Mouse (Mus musculus) lung, postnatal 25 days (tissue): ENCODE measurements around the gene Rnaseh2c.

Experiments
- DNase-seq: peaks from one replicate; pipeline ENCODE4 v3.0.0; 2022; ENCODE audit warnings: low spot score

The Rnaseh2c gene

DNA sequence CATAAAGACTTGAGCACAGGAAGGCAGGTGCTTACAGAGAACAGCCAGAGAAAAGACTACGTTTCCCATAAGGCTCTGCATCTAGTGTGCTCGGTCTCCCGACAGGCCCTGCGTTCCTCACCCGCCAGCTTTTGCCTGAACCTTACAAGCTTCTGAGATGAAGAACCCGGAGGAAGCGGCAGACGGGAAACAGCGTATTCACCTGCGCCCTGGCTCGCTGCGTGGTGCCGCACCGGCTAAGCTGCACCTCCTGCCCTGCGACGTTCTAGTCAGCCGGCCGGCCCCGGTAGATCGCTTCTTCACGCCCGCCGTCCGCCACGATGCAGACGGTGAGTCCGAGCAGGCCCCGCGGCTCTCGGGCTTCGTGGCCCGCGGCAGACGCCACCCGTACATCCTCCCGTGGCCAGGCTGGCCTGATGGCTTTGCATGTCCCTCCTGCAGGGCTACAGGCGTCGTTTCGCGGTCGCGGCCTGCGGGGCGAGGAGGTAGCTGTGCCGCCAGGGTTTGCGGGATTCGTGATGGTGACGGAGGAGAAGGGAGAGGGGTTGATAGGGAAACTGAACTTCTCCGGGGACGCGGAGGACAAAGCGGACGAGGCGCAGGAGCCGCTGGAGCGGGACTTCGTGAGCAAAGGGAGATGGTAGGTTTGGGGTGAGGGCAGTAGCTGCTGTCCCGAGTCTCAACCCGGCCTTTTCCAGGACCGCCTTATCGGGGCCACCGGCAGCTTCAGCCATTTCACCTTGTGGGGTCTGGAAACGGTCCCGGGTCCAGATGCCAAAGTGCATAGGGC, at the start of gene Rnaseh2c:
TSS of gene Rnaseh2c (plus strand) at position 122 of the 790 bp plus-strand sequence.
- DNase-seq = peak; percentile 86

DNA sequence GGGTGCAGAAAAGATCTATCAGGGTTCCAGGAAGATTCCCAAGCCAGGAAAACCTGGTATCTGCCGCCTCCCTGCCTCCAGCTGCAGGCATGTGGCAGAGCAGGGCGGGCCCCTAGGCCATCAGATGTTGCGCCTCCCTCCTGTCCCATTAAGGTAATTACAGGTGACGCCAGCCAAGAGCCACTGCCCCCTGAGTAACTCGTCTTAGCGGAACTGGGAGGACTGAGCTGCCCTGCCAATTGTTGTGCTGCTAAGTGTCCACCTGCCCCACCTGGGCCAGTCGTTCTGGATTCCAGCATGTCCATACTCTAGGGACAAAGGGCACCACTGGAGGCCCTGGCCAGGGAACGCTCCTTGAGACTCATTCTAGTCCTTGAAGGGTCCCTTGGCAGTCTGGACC, 47.9 kb upstream of the Rnaseh2c start:
- no peak for DNase-seq

DNA sequence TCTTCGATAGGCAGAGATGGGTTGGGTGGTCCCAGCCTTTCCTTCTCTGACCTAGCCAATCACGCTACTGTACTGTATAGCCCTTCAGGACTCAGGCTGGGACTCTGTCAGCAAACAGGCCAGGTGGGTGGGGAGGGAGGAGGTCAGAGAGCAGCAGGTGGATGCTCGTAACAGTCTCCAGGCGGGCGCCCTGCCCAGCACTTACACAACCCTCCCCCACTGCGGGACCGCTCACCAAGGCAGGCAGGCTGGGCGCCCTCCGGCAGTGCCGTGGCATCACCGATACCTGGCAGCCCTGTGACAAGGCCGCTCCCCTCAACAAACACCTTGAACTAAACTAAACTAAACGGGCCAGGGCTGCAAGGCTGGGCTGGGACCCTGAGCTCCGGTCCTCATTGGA, 47.5 kb upstream of the Rnaseh2c start:
- DNase-seq = peak; percentile 66

DNA sequence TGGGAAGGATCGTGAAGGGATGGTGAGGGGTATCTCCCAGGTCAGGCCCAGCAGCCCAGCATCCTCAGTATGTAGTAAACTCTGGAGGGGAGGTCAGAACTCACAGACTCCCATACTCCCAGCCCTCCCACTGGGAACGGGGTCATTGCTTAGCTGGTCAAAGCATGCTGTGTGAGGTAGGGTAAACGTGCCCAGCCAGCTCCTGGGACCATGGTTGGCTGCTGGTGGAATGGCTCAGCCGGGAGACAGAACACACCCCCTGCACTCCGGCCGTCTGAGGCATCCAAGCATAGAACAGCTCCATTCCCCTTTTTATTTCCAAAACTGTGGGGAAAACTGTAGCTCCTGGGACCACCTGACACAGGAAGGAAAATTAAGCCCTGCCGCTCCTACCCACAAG, 43.5 kb upstream of the Rnaseh2c start:
- no peak for DNase-seq

DNA sequence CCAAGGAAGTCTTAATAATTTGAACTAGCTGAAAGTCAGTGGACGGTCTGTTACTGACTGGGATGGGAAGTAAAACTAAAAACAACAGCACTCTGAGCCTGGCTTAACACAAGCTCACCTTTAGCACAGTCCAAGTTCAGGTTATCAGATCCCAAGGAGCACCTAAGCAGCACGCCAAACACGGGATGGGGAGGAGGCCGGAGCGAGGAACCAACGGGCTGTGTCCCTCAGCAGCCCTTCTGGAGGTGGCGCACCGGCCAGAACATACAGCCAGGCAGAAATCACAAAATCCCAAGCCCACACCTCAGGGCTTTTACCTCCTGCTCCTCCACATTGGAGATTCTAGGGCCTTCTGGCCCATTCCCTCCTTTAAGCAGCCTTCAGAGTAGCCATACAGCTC, 42.9 kb upstream of the Rnaseh2c start:
- DNase-seq = no peak

DNA sequence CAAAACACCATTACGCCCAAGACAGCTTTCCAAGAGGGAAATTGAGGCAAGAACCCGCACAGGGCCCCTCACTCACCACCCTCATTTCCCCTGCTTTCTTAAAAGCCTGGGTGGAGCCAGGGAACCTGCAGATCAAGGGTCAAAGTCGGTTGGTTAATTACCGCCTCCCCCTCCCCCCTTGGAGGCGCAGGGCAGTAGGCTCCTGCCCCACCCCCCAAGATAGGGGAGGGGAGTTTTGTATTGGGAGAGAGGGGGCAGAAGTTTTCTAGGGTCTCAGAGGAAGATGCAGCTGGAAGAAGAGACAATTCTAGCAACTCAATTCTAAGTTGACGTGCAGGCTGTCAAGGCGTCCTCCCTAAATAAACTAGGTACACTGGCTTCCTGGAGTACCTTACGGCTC, 42.4 kb upstream of the Rnaseh2c start:
- DNase-seq = no peak

DNA sequence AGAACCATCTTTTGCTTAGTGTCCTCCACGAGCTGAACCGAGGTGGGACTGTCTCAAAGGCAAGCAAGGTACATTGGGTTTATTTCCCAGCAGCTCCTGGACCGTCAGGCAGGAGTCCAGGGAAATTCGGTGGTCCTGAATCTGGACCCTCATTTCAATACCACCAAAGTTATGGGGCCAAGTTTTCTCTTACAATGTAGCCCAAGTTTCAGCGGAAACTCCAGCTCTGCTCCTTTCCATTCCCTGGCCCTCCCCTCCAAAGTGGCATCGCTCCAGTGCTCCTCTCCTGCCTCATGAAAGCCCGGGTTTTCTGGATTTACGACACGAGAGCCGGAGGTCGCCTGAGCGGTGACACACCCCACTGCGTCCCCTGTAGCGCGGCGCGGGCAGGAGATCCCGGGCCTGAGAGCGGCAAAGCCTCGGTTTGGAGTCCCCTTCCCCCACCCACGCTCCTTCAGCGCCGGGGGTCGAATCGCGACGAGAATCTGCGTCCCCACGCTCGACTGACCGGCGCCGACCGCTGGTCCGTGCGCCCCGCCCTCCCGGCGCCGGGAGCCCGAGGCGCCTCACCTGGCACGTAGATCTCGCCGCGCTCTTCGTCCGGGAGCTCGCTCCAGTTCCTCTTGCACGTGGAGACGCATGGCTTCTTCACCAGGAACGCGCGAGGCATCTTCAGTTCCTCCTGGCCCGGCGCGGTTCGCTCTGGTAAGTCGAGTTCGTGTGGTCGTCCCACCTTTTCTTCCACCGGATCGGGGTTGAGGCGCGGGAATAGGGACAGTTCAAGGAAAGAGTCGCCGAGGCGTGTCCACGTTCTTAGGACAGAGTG, 41.8 kb upstream of the Rnaseh2c start:
- DNase-seq = no peak

DNA sequence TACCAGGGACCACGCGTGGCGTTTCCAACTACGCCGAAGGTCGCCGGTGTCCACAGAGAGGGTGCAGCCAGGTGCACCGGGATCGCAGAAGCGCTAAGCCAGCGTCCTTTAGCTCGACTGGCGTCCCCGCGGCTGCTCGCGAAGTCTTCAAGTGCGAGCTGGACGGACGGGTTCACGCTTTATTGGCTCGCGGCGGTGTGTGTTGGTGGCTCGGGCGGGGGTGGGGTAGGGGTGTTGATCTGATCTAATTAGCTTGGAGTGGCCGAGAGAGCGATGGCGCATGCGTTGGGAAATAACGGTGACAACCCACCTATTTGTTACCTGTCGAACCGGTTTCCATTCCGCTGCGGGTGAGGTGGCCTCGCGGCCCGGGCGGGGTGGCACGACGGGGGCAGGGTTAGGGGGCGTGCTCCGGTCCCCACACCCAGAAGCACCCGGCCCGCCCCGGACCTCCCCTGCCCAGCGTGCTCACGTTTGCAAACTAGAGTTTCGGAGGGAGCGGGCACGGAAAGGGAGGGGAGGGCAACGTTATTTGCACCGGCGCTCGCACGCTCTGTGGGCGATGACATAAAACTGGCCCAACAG, 41.1 kb upstream of the Rnaseh2c start, which contains the start of gene Ovol1:
TSS of gene Ovol1 (minus strand) at position 190 of the 585 bp plus-strand sequence.
- DNase-seq = peak; percentile 85

- DNase-seq = no peak
These were observed 40.4 kb upstream of the Rnaseh2c start for GRCm38 (mm10) chr19:5561252-5561790.

- DNase-seq = no peak
These were observed 39.8 kb upstream of the Rnaseh2c start for GRCm38 (mm10) chr19:5561886-5562285.

DNA sequence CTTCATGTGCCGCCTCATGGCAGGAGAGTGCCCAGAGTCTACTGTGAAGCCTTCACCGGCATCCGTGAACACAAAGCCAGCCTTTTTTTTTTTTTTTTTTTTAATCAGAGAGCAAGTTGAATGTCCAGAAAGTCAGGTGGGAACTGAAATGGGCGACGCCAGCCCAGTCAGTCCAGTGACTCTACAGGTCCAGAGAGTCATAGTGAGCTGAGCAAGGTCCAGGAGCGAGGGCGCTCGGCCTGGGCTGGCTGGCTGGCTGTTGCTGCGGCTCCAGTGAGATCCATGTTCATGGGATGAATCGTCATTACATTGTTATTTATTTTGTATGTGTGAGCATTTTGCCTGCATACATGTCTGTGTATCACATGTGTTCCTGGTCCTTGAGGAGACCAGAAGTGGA, 38.9 kb upstream of the Rnaseh2c start:
- no peak for DNase-seq

- DNase-seq = no peak
These were observed 35.4 kb upstream of the Rnaseh2c start for GRCm38 (mm10) chr19:5566316-5566715.

GRCm38 (mm10) chr19:5567180-5567533, 34.5 kb upstream of the Rnaseh2c start:
- DNase-seq = no peak

DNA sequence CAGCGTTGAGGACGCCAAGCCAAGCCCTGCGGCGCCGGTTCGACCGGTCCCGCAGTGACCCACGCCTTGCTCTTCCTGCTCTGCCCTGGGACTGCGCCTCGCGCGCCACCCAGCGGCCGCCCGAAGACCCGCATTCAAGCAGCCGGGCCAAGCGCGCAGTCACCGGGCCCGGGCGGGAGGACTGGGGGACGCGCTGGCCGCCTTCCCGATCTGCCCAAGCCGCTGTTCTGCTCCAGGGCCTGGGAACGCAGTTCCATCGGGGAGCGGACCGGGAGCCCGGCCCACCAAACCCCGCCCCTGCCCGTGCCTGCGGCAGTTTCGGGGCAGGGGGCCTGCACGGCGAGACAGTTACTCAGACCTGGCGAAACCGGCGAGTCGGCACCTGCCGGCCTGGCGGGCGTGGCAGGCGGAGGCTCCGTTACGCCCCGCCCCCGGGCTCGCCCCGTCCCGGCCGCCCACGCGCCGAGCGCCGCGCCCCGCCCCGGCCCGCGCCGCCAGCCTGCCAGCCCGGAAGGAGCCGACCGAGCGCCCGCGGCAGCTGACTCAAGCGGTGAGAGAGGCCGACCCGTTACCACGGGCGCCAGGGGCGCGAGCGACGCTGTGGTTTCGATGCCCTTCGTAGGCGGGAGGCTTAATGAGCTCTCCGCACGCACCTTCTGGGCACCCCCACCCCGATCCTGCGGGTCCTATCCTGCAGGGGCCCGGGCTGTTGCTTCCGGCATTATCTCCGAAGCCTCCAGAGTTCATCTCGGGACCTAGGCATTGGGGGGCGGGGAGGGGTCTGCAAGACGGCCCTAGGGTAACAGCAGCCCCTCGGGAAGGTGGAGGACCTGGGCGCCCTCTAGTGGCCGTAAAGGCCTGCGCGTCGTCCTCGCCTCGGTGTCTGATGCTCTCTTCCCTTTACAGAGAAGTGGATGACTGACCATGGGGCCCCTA, 33.9 kb upstream of the Rnaseh2c start, which contains the start of gene Ap5b1:
TSS of gene Ap5b1 (plus strand) at position 492 of the 936 bp plus-strand sequence.
- DNase-seq = peak; percentile 93

- DNase-seq = peak; percentile 88
These were observed 33.1 kb upstream of the Rnaseh2c start for GRCm38 (mm10) chr19:5568470-5569140.

DNA sequence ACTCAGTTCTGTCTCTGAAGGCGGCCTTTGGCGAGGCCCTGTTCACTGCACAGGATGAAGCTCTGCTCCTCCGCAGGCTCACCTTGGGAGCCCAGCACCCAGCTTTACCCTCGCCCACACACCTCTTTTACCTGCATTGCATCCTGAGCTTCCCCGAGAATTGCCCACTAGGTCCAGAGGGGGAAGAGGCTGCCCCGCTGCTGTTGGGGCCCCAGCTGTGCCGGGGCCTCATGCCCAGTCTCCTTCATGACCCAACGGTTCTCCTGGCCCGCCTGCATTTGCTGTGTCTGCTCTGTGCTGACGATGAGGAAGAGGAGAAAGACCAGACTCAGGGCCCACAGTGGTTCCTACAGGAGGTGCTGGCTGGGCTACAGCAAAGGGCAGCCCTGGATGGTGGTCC, 32.2 kb upstream of the Rnaseh2c start:
- DNase-seq = no peak

GRCm38 (mm10) chr19:5570353-5571246, 31.1 kb upstream of the Rnaseh2c start:
- no peak for DNase-seq

- DNase-seq = peak; percentile 50
These were observed 29.8 kb upstream of the Rnaseh2c start for GRCm38 (mm10) chr19:5571831-5572230.

DNA sequence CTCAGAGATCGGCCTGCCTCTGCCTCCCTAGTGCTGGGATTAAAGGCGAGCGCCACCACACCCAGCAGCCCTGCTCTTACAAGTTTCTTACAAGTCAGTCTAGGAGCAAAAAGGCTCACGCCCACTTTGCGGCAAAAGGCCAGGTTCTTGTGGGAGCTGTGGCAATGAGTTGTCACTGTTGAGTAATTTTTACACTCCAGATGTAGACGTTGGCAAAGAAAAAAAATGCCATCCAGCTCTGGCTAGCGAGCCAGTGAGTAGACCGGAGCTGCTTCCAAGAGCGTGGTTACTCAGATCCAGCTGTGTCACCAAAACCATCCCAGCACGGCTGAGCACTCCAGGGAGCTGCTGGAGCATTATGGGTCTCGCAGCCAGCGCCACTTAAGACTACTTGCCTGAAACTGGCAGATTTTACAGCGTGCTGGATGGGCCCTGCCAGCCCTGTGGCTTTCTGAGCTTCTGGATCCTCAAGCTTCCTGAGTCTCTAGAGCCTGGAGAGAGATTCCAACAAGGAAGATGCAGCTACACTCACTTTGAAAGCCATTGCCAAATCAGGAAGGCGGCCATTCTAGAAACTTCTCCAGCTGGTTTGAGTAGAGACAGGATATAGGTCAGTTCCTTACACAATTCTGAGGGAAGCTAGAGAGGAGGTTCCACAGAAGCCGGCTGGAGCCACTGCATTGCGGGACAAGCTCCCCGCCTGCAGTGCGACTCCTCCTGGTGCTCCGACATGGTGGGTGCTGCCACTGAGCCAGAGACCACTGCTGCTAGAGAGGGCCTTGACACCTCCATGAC, 29.1 kb upstream of the Rnaseh2c start:
- peak; percentile 76 for DNase-seq
